Mouse (Mus musculus): ENCODE data around the gene Mfsd2a. TPM values are rescaled to one million over a fixed set of nuclear protein-coding genes. Genes with fewer than 3 reads are reported as not detected.

The Mfsd2a gene
- polyA plus RNA-seq, 1 experiment from 2014 or later: 22.5 TPM

DNA sequence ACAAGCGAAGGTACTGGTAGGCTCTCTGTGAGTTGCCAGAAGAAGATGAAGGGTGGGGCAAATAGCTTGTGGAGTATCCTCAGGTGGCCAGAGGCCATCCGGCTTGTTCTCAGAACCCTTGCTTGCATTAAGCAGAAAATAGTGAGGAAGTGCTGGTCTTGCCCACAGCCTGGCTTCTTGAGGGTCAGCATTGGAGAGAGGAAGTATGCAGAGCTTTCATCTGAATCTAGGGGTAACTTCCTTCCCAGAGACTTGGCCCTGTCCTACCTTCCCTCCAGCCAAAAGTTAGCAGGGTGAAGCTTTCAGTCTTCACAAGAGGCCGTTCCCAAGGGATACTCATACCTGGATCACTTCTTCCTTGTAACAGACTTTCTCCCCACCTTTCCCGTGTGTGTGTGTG is 10.7 kb upstream of the Mfsd2a start:
- no peaks in the 10 kb centered on the region for H3K27me3 ChIP-seq (ENCODE audit: control insufficient read depth, insufficient read depth, low read length)
- no peak overlapping the region for H3K27ac ChIP-seq (ENCODE audit: low read depth, low read length)
- H3K9ac ChIP-seq (ENCODE audit: low read length): no peak overlapping the region
- no peaks in the 10 kb centered on the region for H3K4me1 ChIP-seq (replicated peaks; ENCODE audit: control insufficient read depth, insufficient read depth, low read length)
- H3K36me3 ChIP-seq (ENCODE audit: control insufficient read depth, insufficient read depth, low read length): no peaks in the 10 kb centered on the region
- DNase-seq (ENCODE audit: low spot score) (no peak), ATAC-seq (replicated peaks; ENCODE audit: low FRiP score) (no peak)
- no peaks in the 10 kb centered on the region for H3K9me3 ChIP-seq (ENCODE audit: control insufficient read depth, low read length)
- 82% methylated on average over 4 of the region's 4 CpGs for WGBS
- H3K4me3 ChIP-seq (ENCODE audit: low read depth, low read length): no peak overlapping the region
- no peak overlapping the region for H3K4me2 ChIP-seq (ENCODE audit: low read depth, low read length, severe bottlenecking)

DNA sequence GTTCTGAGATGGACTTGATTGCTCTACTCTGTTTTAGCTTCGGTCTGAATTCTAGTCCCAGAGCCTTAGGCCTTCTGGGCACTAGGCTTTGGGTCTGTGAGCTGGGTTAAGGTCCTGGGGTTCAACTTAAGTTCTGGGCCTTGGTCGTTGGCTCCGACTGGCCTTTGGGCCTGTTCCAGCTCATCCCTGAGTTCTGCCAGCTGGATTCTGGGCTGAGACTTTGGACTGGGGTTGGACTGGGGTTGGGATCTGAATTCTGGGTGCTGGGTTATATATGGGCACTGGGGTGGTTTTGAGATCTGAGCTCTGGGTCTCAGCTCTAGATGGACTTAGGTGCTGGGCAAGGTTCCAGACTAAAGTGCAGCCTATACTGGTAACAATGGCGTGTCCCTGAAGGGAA is 10.2 kb upstream of the Mfsd2a start:
- Histone ChIP-seq H3K9ac (ENCODE audit: low read length) (no peak overlapping the region), H3K27me3 (ENCODE audit: control insufficient read depth, insufficient read depth, low read length) (no peaks in the 10 kb centered on the region), H3K36me3 (ENCODE audit: control insufficient read depth, insufficient read depth, low read length) (no peaks in the 10 kb centered on the region), H3K9me3 (ENCODE audit: control insufficient read depth, low read length) (no peaks in the 10 kb centered on the region), H3K4me3 (ENCODE audit: low read depth, low read length) (no peak overlapping the region), H3K27ac (ENCODE audit: low read depth, low read length) (no peak overlapping the region), H3K4me2 (ENCODE audit: low read depth, low read length, severe bottlenecking) (no peak overlapping the region), H3K4me1 (replicated peaks; ENCODE audit: control insufficient read depth, insufficient read depth, low read length) (no peaks in the 10 kb centered on the region)
- no peak for DNase-seq (ENCODE audit: low spot score)
- ATAC-seq (replicated peaks; ENCODE audit: low FRiP score): no peak
- WGBS: 87% methylated on average over 4 of the region's 4 CpGs

DNA sequence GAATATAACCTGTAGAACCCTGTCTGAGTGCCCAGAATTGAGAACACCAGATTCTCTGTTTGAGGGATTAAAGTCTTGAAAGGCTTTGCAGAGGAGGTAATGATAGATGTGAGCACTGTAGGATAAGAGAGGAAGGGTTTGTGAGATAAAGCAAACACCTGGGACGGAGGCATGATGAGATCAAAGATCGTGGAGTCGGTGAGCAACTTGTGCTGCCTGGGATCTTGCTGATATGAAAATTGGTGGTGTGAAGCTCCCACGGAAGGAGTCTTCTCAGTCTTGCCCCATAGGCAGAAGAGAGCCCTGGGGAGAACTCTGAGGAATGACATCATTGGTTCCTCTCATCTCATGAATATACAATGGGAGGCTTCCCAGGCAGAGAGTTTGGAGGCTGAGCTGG is 7.1 kb upstream of the Mfsd2a start:
- no peak overlapping the region for H3K27ac ChIP-seq (ENCODE audit: low read depth, low read length)
- no peak overlapping the region for H3K9ac ChIP-seq (ENCODE audit: low read length)
- no peaks in the 10 kb centered on the region for H3K36me3 ChIP-seq (ENCODE audit: control insufficient read depth, insufficient read depth, low read length)
- no peak overlapping the region for H3K4me2 ChIP-seq (ENCODE audit: low read depth, low read length, severe bottlenecking)
- H3K27me3 ChIP-seq (ENCODE audit: control insufficient read depth, insufficient read depth, low read length): no peaks in the 10 kb centered on the region
- no peaks in the 10 kb centered on the region; the same call in 1 of the 2 replicates for H3K4me1 ChIP-seq (replicated peaks; ENCODE audit: control insufficient read depth, insufficient read depth, low read length)
- no peak for DNase-seq (ENCODE audit: low spot score)
- H3K9me3 ChIP-seq (ENCODE audit: control insufficient read depth, low read length): no peaks in the 10 kb centered on the region
- no peak overlapping the region for H3K4me3 ChIP-seq (ENCODE audit: low read depth, low read length)
- no peak for ATAC-seq (replicated peaks; ENCODE audit: low FRiP score)
- WGBS: 87% methylated on average over 4 of the region's 4 CpGs

DNA sequence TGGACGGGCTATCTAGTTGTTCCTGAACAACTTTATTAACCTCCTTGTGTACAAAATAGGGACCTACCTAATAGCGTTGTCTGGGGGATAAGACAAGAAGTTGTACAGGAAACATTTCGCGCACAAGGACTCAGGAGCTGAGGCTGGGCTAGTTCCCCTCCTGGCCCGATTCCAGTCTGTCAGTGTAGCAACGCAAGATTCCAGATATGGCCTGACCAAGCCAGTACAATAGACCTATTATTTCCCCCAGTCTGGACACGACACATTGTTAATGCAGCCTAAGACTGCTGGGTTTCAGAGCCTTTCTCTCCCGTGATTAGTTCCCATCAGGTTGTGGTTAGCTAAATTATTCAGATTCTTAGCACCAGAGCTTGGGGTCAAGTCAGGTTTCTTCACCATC is 1.8 kb upstream of the Mfsd2a start:
- H3K27ac ChIP-seq (ENCODE audit: low read depth, low read length): no peak overlapping the region
- DNase-seq (ENCODE audit: low spot score): no peak
- peaks cover 28% of the 10 kb centered on the region for H3K4me1 ChIP-seq (replicated peaks; ENCODE audit: control insufficient read depth, insufficient read depth, low read length)
- 36% methylated on average over 8 of the region's 8 CpGs for whole genome bisulfite sequencing
- H3K4me2 ChIP-seq (ENCODE audit: low read depth, low read length, severe bottlenecking): no peak overlapping the region
- no peaks in the 10 kb centered on the region for H3K27me3 ChIP-seq (ENCODE audit: control insufficient read depth, insufficient read depth, low read length)
- no peak overlapping the region for H3K9ac ChIP-seq (ENCODE audit: low read length)
- H3K36me3 ChIP-seq (ENCODE audit: control insufficient read depth, insufficient read depth, low read length): no peaks in the 10 kb centered on the region
- no peak overlapping the region for H3K4me3 ChIP-seq (ENCODE audit: low read depth, low read length)
- no peaks in the 10 kb centered on the region for H3K9me3 ChIP-seq (ENCODE audit: control insufficient read depth, low read length)
- ATAC-seq (replicated peaks; ENCODE audit: low FRiP score): no peak

DNA sequence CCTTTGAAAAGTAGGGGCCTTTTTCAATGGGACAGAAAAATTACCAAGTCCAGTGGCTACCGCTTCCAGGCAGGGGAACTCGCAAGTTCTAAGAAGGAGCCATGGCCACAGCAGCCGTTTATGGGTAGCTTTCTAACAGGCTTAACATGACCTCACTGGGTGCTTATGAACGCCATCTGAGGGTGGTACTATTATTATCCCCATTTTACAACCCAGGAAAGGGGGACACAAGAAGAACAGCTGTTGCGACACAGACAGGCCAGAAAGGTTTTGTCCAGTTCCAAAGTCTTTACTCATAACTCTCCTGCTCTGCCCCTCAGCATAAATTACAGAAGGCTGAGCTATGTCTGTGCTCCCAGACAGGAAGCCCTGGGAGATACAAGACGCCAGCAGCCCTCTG is 601 bp upstream of the Mfsd2a start:
- no peaks in the 10 kb centered on the region for H3K9me3 ChIP-seq (ENCODE audit: control insufficient read depth, low read length)
- peak overlapping the region; percentile 87 for H3K9ac ChIP-seq (ENCODE audit: low read length)
- no peaks in the 10 kb centered on the region; the same call in 1 of the 2 replicates for H3K36me3 ChIP-seq (ENCODE audit: control insufficient read depth, insufficient read depth, low read length)
- H3K4me2 ChIP-seq (ENCODE audit: low read depth, low read length, severe bottlenecking): peak overlapping the region; percentile 94; the same call in 1 of the 2 replicates
- WGBS: 12% methylated on average over 6 of the region's 6 CpGs
- peaks cover 28% of the 10 kb centered on the region for H3K4me1 ChIP-seq (replicated peaks; ENCODE audit: control insufficient read depth, insufficient read depth, low read length)
- DNase-seq (ENCODE audit: low spot score) (no peak), ATAC-seq (replicated peaks; ENCODE audit: low FRiP score) (no peak)
- H3K4me3 ChIP-seq (ENCODE audit: low read depth, low read length): peak overlapping the region; percentile 72; the same call in 1 of the 2 replicates
- H3K27me3 ChIP-seq (ENCODE audit: control insufficient read depth, insufficient read depth, low read length): no peaks in the 10 kb centered on the region
- no peak overlapping the region for H3K27ac ChIP-seq (ENCODE audit: low read depth, low read length)

DNA sequence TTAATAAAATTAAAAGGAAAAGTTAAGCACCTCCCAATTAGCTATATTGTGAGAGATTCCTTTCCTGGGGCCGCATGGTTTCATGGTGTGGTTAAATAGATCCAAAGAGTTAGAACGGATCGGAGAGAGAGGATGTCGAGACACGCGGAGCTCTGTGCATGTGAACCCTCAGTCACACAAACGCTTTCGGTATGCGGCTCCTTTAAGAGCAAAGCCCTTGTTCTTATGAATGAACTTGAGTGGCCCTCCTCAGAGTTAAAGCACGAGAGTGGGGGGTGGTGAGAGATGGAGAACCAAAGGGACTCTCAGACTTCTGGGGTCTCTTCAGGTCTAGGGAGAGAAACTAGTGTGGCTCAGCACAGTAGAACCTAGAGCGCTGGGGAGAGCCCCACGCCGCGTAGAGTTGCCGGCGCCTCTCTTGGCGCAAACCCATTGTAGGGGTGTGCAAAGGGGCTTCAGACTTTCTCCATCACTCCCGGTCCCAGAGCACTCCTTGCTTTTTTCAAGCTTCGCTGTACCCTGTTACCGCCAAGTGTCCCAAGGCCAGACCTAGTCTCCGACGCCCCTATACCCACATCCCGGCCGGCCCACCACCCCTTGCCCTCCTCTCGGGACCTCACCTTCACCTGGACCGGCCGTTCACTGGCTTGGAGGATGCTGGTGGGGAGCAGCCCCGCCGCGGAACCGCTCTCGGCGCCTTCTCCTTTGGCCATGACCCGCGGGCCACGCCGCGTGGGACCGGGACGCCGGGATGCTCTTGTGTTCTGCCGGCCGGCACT is 478 bp downstream of the Mfsd2a start:
- Histone ChIP-seq H3K4me2 (ENCODE audit: low read depth, low read length, severe bottlenecking) (peak overlapping the region; percentile 94), H3K9ac (ENCODE audit: low read length) (peak overlapping the region; percentile 87), H3K27ac (ENCODE audit: low read depth, low read length) (peak overlapping the region; percentile 37; the same call in 1 of the 2 replicates), H3K4me3 (ENCODE audit: low read depth, low read length) (peak overlapping the region; percentile 72), H3K9me3 (ENCODE audit: control insufficient read depth, low read length) (no peaks in the 10 kb centered on the region), H3K4me1 (replicated peaks; ENCODE audit: control insufficient read depth, insufficient read depth, low read length) (peaks cover 31% of the 10 kb centered on the region), H3K27me3 (ENCODE audit: control insufficient read depth, insufficient read depth, low read length) (no peaks in the 10 kb centered on the region), H3K36me3 (ENCODE audit: control insufficient read depth, insufficient read depth, low read length) (no peaks in the 10 kb centered on the region; the same call in 1 of the 2 replicates)
- DNase-seq (ENCODE audit: low spot score): peak; percentile 73
- peak; percentile 47 for ATAC-seq (replicated peaks; ENCODE audit: low FRiP score)
- under 1% methylated on average over 43 of the region's 43 CpGs for WGBS

DNA sequence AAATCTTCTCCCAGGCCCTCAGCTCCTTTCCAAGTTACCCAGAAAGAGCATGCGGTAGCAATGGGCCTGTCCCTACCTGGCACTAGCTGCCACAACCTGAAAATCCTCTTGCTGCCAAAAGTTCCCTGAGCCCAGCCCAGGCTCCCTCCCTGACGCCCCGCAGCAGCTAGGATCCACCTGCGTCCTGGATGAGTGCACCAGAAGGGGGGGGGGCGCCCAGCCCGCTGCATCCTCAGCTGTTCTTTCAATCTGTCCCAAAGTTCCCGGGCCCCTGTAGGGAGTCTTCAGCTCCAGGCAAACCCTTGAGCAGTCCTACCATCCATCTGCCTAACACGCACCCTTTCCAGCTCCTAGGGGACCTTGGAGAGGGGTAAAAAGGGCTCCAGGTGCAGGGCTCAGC is 1.2 kb downstream of the Mfsd2a start:
- peaks cover 37% of the 10 kb centered on the region for H3K4me1 ChIP-seq (replicated peaks; ENCODE audit: control insufficient read depth, insufficient read depth, low read length)
- H3K9me3 ChIP-seq (ENCODE audit: control insufficient read depth, low read length): no peaks in the 10 kb centered on the region
- DNase-seq (ENCODE audit: low spot score) (peak; percentile 68), ATAC-seq (replicated peaks; ENCODE audit: low FRiP score) (no peak; the same call in 1 of the 2 replicates)
- H3K36me3 ChIP-seq (ENCODE audit: control insufficient read depth, insufficient read depth, low read length): no peaks in the 10 kb centered on the region; the same call in 1 of the 2 replicates
- H3K27me3 ChIP-seq (ENCODE audit: control insufficient read depth, insufficient read depth, low read length): no peaks in the 10 kb centered on the region
- 4% methylated on average over 8 of the region's 8 CpGs for WGBS
- H3K4me2 ChIP-seq (ENCODE audit: low read depth, low read length, severe bottlenecking): peak overlapping the region; percentile 94
- no peak overlapping the region for H3K27ac ChIP-seq (ENCODE audit: low read depth, low read length)
- H3K4me3 ChIP-seq (ENCODE audit: low read depth, low read length): peak overlapping the region; percentile 72
- peak overlapping the region; percentile 87 for H3K9ac ChIP-seq (ENCODE audit: low read length)

DNA sequence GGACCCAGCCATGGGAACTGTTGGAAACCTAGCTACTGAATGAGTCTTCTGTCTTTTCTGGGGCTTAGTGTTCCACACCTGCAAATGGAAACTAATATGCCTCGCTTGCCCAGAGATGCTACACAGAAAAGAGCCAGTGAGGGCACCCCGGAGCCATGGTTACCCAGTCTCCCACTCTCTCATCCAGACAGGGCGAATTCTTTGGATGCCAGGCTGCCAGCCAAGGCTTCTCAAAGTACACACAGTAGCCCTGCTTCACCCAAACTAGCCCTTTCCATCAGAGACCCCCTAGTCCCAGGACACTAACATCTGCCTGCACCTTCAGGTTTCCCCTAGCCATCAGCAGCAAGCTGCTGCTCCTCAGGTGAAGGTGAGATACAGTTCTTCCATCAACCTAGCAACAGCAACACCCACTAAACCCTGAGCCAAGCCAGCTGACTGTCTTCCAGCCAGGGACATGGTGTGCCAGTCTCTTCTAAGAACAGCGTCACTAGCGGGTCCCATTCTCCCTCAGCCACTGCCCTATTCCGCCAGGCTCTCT is 2.4 kb downstream of the Mfsd2a start:
- H3K4me3 ChIP-seq (ENCODE audit: low read depth, low read length): no peak overlapping the region
- peaks cover 37% of the 10 kb centered on the region for H3K4me1 ChIP-seq (replicated peaks; ENCODE audit: control insufficient read depth, insufficient read depth, low read length)
- no peaks in the 10 kb centered on the region; the same call in 1 of the 2 replicates for H3K36me3 ChIP-seq (ENCODE audit: control insufficient read depth, insufficient read depth, low read length)
- H3K4me2 ChIP-seq (ENCODE audit: low read depth, low read length, severe bottlenecking): no peak overlapping the region
- H3K9me3 ChIP-seq (ENCODE audit: control insufficient read depth, low read length): no peaks in the 10 kb centered on the region
- H3K9ac ChIP-seq (ENCODE audit: low read length): no peak overlapping the region
- 92% methylated on average over 6 of the region's 6 CpGs for WGBS
- ATAC-seq (replicated peaks; ENCODE audit: low FRiP score): no peak
- no peak overlapping the region for H3K27ac ChIP-seq (ENCODE audit: low read depth, low read length)
- no peaks in the 10 kb centered on the region for H3K27me3 ChIP-seq (ENCODE audit: control insufficient read depth, insufficient read depth, low read length)
- DNase-seq (ENCODE audit: low spot score): no peak
